Mouse (Mus musculus) CD4-positive, CD25-positive, alpha-beta regulatory T cell, adult 2 months (primary cell): ENCODE measurements around the gene Prkce.

Experiments
- DNase-seq: peaks from one replicate; pipeline ENCODE4 v3.0.0-alpha.2; 2012; ENCODE audit warnings: low read depth, low spot score

The Prkce gene

GRCm38 (mm10) chr17:86551995-86552394 is 384.4 kb downstream of the Prkce start:
- DNase-seq, result no peak

DNA sequence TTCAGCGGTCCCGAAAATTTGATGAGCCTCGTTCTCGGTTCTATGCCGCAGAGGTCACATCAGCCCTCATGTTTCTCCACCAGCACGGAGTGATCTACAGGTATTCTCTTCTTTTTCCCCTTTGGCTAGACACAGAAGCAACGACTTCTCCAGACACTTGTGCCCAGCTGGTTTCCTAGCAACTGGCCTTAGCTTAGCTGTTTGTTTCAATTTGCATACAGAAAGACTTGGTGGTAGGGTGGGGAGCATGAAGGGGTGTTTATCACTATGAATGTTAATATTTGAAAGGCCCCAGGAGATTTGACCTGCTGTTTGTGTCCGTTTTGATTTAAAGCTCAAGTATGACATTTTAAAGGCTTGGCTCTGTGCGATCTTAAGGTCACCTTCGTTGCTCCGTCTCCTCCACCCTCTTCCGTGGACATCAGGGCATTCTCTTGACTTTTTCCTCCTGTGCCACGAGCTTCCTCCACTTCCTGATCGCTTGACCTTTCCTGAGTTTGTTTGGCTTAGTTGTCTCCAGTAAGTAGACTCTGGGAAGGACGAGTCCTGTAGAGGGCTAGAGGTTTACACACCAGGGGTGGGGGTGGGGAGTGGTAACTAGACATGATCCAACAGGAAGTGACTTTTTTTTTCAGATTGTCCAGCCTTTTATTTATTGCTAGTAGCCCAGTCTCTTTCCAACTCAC is 391.8 kb downstream of the Prkce start:
- DNase-seq, result no peak

- no peak for DNase-seq
Observed at GRCm38 (mm10) chr17:86560499-86560898, 392.9 kb downstream of the Prkce start.

GRCm38 (mm10) chr17:86570491-86570890 is 402.9 kb downstream of the Prkce start:
- DNase-seq, result no peak

DNA sequence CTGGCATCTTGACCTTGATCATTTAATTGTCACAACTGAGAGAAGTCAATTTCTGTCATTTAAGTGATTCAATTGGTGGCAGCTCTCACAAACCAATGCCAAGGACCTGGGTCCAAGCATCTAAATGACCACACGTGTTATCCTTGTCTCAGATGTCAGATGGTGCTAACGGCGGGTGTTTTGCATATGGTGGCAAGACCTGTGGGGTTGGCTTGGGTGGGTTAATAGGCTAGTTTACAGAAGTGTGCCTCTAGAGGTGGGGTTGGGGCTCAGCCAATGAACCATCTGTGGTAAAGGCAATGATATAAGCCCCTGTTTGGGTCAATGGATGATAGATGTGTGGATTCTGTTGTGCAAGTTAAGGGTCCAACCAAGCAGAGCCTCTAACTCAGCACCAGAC is 403.7 kb downstream of the Prkce start:
- no peak for DNase-seq

- no peak for DNase-seq
Observed at GRCm38 (mm10) chr17:86572136-86572535, 404.6 kb downstream of the Prkce start.

GRCm38 (mm10) chr17:86572576-86572975 is 405.0 kb downstream of the Prkce start:
- no peak for DNase-seq

DNA sequence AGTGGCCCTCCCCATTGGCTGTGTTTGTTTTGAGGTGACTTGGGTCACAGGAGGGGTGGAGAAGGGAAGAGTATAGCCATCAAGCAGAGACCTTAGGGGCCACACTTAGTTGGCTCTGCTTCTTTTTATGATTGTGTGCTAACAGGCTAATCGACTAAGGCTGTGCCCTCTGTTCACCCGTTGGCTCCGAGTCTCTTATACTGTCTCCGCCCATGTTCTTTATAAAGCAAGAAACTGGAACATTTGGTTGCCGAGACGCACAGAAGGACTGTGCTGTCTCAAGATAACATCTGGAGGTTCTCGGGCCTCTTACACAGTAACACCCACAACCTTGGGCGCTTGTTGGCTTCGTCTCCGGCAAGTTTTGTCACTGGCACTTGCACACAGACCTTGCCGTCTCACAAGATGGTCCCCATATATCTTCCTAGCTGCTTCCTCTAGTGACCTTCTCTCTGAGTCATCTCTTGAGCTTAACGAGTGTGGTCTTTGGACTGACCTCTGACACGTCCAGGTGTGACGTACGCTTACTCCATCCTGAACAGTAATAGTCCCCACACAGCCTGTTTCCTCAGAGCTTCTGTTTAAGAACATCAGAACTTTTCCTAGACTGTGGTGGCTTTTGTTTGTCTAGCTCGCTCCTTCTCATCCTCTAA is 406.1 kb downstream of the Prkce start:
- DNase-seq, result no peak

GRCm38 (mm10) chr17:86580724-86581123 is 413.1 kb downstream of the Prkce start:
- DNase-seq, result no peak

DNA sequence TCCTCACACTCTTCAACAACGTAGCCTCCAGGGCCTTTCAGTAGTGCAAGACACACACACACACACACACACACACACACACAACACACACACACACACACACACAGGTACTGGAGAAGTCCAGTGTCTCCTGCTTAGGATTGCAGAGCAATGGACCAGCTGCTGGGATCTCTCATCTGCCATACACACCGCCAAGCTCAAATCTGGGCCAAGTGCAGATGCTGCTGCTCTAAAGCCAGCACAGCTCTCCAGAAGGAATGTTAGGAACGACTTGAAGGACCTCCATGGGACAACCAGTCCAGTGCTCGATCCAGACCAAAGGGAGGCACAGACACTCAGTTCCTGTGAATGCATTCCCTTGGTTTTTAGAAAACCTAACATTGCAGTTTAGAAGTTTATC is 414.8 kb downstream of the Prkce start:
- DNase-seq, result no peak

DNA sequence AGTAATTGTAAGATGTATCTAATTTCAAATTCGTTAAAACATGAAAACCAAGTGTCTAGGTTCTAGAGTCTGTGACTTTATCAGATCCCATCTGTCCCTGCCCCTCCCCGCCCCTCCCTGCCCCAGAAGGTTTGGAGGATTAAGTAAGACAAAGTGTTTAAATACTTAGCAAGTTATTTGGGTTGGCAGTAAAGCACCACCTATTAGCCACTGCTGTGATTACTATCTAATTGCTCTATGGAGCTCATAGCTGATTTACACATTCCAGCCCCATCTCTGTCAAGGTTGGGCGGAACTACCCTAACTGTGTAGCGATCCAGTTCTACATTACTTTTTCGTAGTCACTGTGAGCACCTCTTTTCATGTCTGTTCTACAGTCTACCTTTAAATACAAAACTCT is 418.9 kb downstream of the Prkce start:
- DNase-seq, result no peak

DNA sequence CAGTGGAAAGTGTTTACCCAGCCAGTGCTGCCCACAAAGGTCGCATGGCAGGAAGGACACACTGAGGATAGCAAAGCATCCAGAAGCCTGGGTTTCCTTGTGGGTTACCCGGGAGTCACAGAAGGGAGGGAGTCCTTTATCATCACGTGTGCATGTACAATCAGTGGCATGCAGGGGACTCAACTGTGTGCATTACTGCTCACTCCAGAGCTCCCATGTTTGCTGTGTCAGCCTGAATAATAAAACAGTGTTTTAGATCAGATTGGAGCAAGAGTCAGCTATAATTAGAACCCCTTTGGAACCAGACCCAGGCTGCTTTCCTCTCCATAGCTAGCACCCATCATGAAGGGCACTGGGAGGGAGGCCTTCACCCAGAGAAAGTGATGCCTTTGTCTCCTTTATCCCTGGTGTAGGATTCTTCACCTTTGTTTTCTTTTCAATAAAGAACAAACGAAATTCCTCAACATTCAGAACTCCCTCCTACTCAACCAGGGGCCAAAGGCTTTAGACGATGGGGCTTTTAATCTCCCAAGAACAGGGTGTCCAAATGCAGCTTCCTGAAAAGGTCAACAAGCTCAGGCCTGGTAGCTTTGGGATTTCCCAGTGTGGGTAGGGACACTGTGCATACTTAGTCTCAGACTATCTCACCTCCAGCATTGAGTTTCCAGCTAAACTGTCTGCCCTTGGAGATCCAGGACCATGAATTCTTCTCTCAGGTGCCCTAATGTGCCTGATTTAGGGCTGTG is 421.3 kb downstream of the Prkce start:
- DNase-seq, result no peak

- DNase-seq, result no peak
Observed at GRCm38 (mm10) chr17:86589681-86590080, 422.1 kb downstream of the Prkce start.

DNA sequence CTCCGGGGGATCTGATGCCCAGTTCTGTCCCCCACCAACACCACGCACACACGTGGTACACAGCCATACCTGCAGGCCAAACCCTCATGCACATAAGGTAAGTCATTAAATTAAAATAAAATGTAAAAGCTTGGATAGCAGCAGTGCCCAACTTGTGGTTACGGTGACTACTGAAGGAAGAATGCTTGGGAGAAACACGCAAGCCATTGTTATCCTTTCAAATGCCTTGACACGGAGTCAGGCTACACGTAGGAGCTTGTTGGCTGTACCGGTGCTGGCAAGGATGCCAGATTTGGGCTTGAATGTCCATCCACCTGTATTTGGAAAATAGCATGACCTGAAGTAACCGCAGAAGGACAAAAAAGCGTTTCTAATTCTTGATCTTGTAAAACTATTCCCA is 423.7 kb downstream of the Prkce start:
- no peak for DNase-seq

DNA sequence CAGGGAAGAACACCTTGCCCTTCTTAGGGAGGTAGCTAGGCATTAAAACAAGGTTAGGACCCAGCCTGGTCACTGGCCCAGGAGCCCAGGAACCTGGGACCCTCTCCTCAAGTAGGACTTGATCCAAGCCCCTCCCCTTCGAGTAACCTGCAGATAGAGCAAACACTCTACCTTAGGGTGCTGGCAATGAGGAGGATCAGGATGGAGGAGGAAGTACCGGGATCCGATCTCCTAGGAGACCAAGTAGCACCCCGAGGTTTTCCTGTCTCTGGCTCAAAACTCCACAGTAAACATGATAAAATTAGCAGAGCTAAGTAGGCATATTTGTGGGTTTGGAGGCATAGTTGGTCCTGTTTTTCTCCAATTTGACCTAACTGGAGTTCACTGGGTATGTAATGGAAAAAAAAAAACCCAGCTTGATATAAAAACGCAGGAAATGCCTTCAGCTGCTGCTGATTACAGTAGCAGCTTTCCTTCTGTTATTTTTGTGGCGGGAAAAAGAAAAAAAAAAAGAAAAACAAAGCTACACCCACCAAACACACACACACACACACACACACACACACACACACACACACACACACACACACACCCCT is 425.5 kb downstream of the Prkce start:
- no peak for DNase-seq

- DNase-seq, result no peak
Observed at GRCm38 (mm10) chr17:86595526-86595925, 427.9 kb downstream of the Prkce start.

- DNase-seq, result no peak
Observed at GRCm38 (mm10) chr17:86601116-86601515, 433.5 kb downstream of the Prkce start.

GRCm38 (mm10) chr17:86601901-86602300 is 434.3 kb downstream of the Prkce start:
- DNase-seq, result no peak

DNA sequence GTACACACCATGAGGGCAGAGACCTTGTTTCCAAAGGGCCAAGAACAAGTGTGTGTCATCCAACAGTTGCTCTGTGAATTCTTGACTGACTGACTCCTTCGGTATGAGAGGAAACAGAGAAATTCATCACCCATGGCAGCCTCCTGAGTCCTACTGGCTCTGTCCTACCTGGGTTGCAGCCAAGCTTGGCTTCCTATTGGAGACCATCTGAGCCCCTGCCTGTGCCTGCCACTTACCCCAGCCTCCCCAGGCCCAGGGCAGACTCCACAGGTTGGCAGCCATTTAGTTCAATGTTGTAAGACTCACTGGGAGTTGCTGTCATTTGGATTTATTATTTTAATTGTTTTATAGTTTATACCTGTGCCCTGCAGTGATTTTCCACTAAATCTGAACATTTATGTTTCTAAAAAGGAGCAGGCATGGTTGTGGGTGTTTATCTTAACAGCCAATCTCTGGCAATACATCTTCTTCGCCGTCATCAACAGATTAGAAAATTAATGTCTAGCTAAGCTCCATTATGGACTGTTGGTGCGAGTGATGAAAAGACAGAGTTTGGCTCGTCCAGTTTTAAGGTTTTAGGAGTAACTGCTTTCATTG is 436.4 kb downstream of the Prkce start:
- no peak for DNase-seq

- DNase-seq, result no peak
Observed at GRCm38 (mm10) chr17:86607981-86608380, 440.4 kb downstream of the Prkce start.

DNA sequence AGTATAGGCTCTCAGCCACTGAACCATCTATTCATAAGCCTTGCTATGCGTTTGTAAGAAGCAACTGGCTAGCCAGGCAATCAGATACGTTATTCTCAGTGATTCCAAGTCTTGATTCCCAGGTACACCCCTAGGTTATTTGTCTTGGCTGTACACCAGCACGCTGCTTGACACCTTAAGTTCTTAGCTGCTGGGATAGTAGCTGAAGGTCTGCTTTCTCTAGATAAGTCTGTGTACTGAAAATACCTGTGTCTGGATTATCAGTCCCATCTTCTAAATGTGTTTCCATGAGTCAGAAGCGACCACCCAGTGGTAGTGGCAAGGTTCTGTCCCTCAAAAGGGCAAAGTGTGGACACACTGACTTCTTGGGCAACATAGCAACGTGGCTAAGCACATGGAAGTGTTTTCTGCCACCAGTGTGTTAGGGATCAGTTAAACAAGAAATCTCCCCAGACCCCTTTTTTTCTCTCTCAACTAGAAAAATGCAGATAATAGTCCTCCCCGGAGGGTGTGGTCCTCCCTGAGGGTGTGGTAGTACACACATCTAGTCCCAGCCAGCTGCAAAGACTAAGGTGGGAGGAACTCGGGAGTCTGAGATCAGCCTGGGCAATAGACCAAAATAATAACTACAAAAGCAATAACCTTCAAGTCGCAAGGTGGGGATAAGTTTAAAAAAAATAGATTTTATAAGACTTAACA is 442.8 kb downstream of the Prkce start:
- DNase-seq, result no peak
